Mouse (Mus musculus): Measurements from ENCODE around the gene Prkaa2. TPM values are rescaled to one million over a fixed set of nuclear protein-coding genes. Genes with fewer than 3 reads are reported as not detected.

The Prkaa2 gene
- polyA plus RNA-seq, 1 experiment from 2014 or later, result 0.22 TPM

GRCm38 (mm10) chr4:105107943-105108640, 1.6 kb downstream of the Prkaa2 start:
- ATAC-seq (ENCODE audit: low read depth) (no peak), DNase-seq (no peak)
- Histone ChIP-seq H3K27ac (no peak overlapping the region), H3K9ac (no peak overlapping the region), H3K4me3 (replicated peaks) (no peak overlapping the region), H3K36me3 (no peaks in the 10 kb centered on the region), H3K4me1 (replicated peaks) (0 out of 2 replicates have a peak, but pooled peaks cover 6% of the 10 kb centered on the region), H3K27me3 (peaks cover 41% of the 10 kb centered on the region), H3K9me3 (replicated peaks) (no peaks in the 10 kb centered on the region), H3K4me2 (no peak overlapping the region)
- WGBS (ENCODE audit: insufficient replicate concordance), result 54% methylated on average over 12 of the region's 12 CpGs

- H3K9ac ChIP-seq, result no peak overlapping the region
- DNase-seq (no peak), ATAC-seq (ENCODE audit: low read depth) (no peak)
- no peaks in the 10 kb centered on the region for H3K36me3 ChIP-seq
- H3K4me2 ChIP-seq, result no peak overlapping the region
- H3K4me1 ChIP-seq (replicated peaks), result no peaks in the 10 kb centered on the region
- peaks cover 22% of the 10 kb centered on the region for H3K27me3 ChIP-seq
- H3K9me3 ChIP-seq (replicated peaks), result no peaks in the 10 kb centered on the region
- no peak overlapping the region for H3K4me3 ChIP-seq (replicated peaks)
- H3K27ac ChIP-seq, result no peak overlapping the region
- 43% methylated on average over 6 of the region's 6 CpGs for WGBS (ENCODE audit: insufficient replicate concordance)
These were observed 5.4 kb downstream of the Prkaa2 start for GRCm38 (mm10) chr4:105104099-105104872.

GRCm38 (mm10) chr4:105101337-105101688, 8.4 kb downstream of the Prkaa2 start:
- WGBS (ENCODE audit: insufficient replicate concordance), result 53% methylated on average over 4 of the region's 4 CpGs
- Histone ChIP-seq H3K4me1 (replicated peaks) (no peaks in the 10 kb centered on the region), H3K9ac (no peak overlapping the region), H3K4me3 (replicated peaks) (no peak overlapping the region), H3K27ac (no peak overlapping the region), H3K9me3 (replicated peaks) (no peaks in the 10 kb centered on the region), H3K4me2 (no peak overlapping the region), H3K27me3 (no peaks in the 10 kb centered on the region; the same call in 1 of the 2 replicates), H3K36me3 (no peaks in the 10 kb centered on the region)
- DNase-seq, result no peak
- no peak for ATAC-seq (ENCODE audit: low read depth)

- H3K27ac ChIP-seq, result no peak overlapping the region
- WGBS (ENCODE audit: insufficient replicate concordance), result 38% methylated on average over 5 of the region's 5 CpGs
- H3K4me2 ChIP-seq, result no peak overlapping the region
- H3K4me1 ChIP-seq (replicated peaks), result no peaks in the 10 kb centered on the region
- no peak for DNase-seq
- no peaks in the 10 kb centered on the region for H3K27me3 ChIP-seq
- ATAC-seq (ENCODE audit: low read depth), result no peak
- H3K9me3 ChIP-seq (replicated peaks), result no peaks in the 10 kb centered on the region
- H3K36me3 ChIP-seq, result no peaks in the 10 kb centered on the region
- no peak overlapping the region for H3K9ac ChIP-seq
- no peak overlapping the region for H3K4me3 ChIP-seq (replicated peaks)
These were observed 9.0 kb downstream of the Prkaa2 start for GRCm38 (mm10) chr4:105100508-105101336.

- Histone ChIP-seq H3K36me3 (no peaks in the 10 kb centered on the region), H3K4me2 (no peak overlapping the region), H3K4me1 (replicated peaks) (no peaks in the 10 kb centered on the region), H3K27me3 (no peaks in the 10 kb centered on the region), H3K4me3 (replicated peaks) (no peak overlapping the region), H3K27ac (no peak overlapping the region), H3K9ac (no peak overlapping the region), H3K9me3 (replicated peaks) (no peaks in the 10 kb centered on the region)
- WGBS (ENCODE audit: insufficient replicate concordance), result 80% methylated on average over 7 of the region's 7 CpGs
- no peak for DNase-seq
- no peak for ATAC-seq (ENCODE audit: low read depth)
These were observed 11.0 kb downstream of the Prkaa2 start for GRCm38 (mm10) chr4:105098660-105099059.

- Histone ChIP-seq H3K27me3 (no peaks in the 10 kb centered on the region), H3K27ac (no peak overlapping the region), H3K9me3 (replicated peaks) (no peaks in the 10 kb centered on the region), H3K4me2 (no peak overlapping the region), H3K9ac (no peak overlapping the region), H3K4me1 (replicated peaks) (no peaks in the 10 kb centered on the region), H3K36me3 (no peaks in the 10 kb centered on the region), H3K4me3 (replicated peaks) (no peak overlapping the region)
- DNase-seq (no peak), ATAC-seq (ENCODE audit: low read depth) (no peak)
- WGBS (ENCODE audit: insufficient replicate concordance), result 77% methylated on average over 8 of the region's 8 CpGs
These were observed 11.5 kb downstream of the Prkaa2 start for GRCm38 (mm10) chr4:105098158-105098557.

GRCm38 (mm10) chr4:105095316-105095715, 14.4 kb downstream of the Prkaa2 start:
- Histone ChIP-seq H3K4me3 (replicated peaks) (no peak overlapping the region), H3K4me1 (replicated peaks) (no peaks in the 10 kb centered on the region), H3K4me2 (no peak overlapping the region), H3K9ac (no peak overlapping the region), H3K27me3 (no peaks in the 10 kb centered on the region), H3K36me3 (no peaks in the 10 kb centered on the region), H3K9me3 (replicated peaks) (no peaks in the 10 kb centered on the region), H3K27ac (no peak overlapping the region)
- no peak for DNase-seq
- 45% methylated on average over 5 of the region's 5 CpGs for WGBS (ENCODE audit: insufficient replicate concordance)
- no peak for ATAC-seq (ENCODE audit: low read depth)

- Histone ChIP-seq H3K9ac (no peak overlapping the region), H3K9me3 (replicated peaks) (no peaks in the 10 kb centered on the region), H3K27me3 (no peaks in the 10 kb centered on the region), H3K4me2 (no peak overlapping the region), H3K27ac (no peak overlapping the region), H3K36me3 (no peaks in the 10 kb centered on the region), H3K4me3 (replicated peaks) (no peak overlapping the region), H3K4me1 (replicated peaks) (no peaks in the 10 kb centered on the region)
- WGBS (ENCODE audit: insufficient replicate concordance), result 80% methylated on average over 1 of the region's 1 CpGs
- ATAC-seq (ENCODE audit: low read depth) (no peak), DNase-seq (no peak)
These were observed 15.7 kb downstream of the Prkaa2 start for GRCm38 (mm10) chr4:105093951-105094350.

GRCm38 (mm10) chr4:105090417-105090816, 19.3 kb downstream of the Prkaa2 start:
- Histone ChIP-seq H3K4me3 (replicated peaks) (no peak overlapping the region), H3K36me3 (no peaks in the 10 kb centered on the region), H3K27me3 (no peaks in the 10 kb centered on the region), H3K4me2 (no peak overlapping the region), H3K9me3 (replicated peaks) (no peaks in the 10 kb centered on the region; the same call in 1 of the 2 replicates), H3K27ac (no peak overlapping the region), H3K9ac (no peak overlapping the region), H3K4me1 (replicated peaks) (no peaks in the 10 kb centered on the region)
- ATAC-seq (ENCODE audit: low read depth) (no peak), DNase-seq (no peak)
- WGBS (ENCODE audit: insufficient replicate concordance), result 67% methylated on average over 5 of the region's 5 CpGs

- ATAC-seq (ENCODE audit: low read depth) (no peak), DNase-seq (no peak)
- Histone ChIP-seq H3K27ac (no peak overlapping the region), H3K4me2 (no peak overlapping the region), H3K4me3 (replicated peaks) (no peak overlapping the region), H3K9me3 (replicated peaks) (no peaks in the 10 kb centered on the region; the same call in 1 of the 2 replicates), H3K36me3 (no peaks in the 10 kb centered on the region), H3K27me3 (no peaks in the 10 kb centered on the region), H3K9ac (no peak overlapping the region), H3K4me1 (replicated peaks) (no peaks in the 10 kb centered on the region)
- 74% methylated on average over 7 of the region's 7 CpGs for WGBS (ENCODE audit: insufficient replicate concordance)
These were observed 20.3 kb downstream of the Prkaa2 start for GRCm38 (mm10) chr4:105089386-105089785.

- Histone ChIP-seq H3K4me3 (replicated peaks) (no peak overlapping the region), H3K9me3 (replicated peaks) (no peaks in the 10 kb centered on the region; the same call in 1 of the 2 replicates), H3K27ac (no peak overlapping the region), H3K4me2 (no peak overlapping the region), H3K36me3 (no peaks in the 10 kb centered on the region), H3K27me3 (no peaks in the 10 kb centered on the region), H3K4me1 (replicated peaks) (no peaks in the 10 kb centered on the region), H3K9ac (no peak overlapping the region)
- ATAC-seq (ENCODE audit: low read depth) (no peak), DNase-seq (no peak)
- WGBS (ENCODE audit: insufficient replicate concordance), result 51% methylated on average over 2 of the region's 2 CpGs
These were observed 21.0 kb downstream of the Prkaa2 start for GRCm38 (mm10) chr4:105088671-105089070.
